Mouse (Mus musculus) liver, adult 2 months (tissue): ENCODE data around the gene Sh3bp5l. TPM values are rescaled to one million over a fixed set of nuclear protein-coding genes. Genes with fewer than 3 reads are reported as not detected.

ENCODE experiments used
- DNase-seq: peaks from one replicate; pipeline ENCODE4 v3.0.0-alpha.2; 2011; ENCODE audit warnings: low read depth, low spot score; ENCODE audit errors: extremely low read depth
- H3K27ac ChIP-seq: fragments of 200-500 bp; replicated peaks from 2 replicates; pipeline ENCODE4 v1.5.1; 2012; ENCODE audit warnings: low read depth, mild to moderate bottlenecking, control low read depth, inconsistent platforms, low read length; ENCODE audit not compliant: insufficient read depth
- H3K27me3 ChIP-seq: fragments of 200-500 bp; 2 replicates; pipeline ENCODE4 v1.6.1; 2012; ENCODE audit warnings: mild to moderate bottlenecking, moderate library complexity, low read length, inconsistent platforms; ENCODE audit not compliant: control insufficient read depth, insufficient read depth
- H3K36me3 ChIP-seq: fragments of 200-500 bp; 2 replicates; pipeline ENCODE4 v1.6.1; 2012; ENCODE audit warnings: low read length, inconsistent platforms; ENCODE audit not compliant: control insufficient read depth, insufficient read depth
- H3K4me1 ChIP-seq: fragments of 200-500 bp; 2 replicates; pipeline ENCODE4 v1.6.1; 2011; ENCODE audit warnings: low read length; ENCODE audit not compliant: control insufficient read depth, insufficient read depth
- H3K4me3 ChIP-seq: fragments of 200-500 bp; 2 replicates; pipeline ENCODE4 v1.5.1; 2011; ENCODE audit warnings: low read depth, mild to moderate bottlenecking, control low read depth, low read length, moderate library complexity; ENCODE audit not compliant: insufficient read depth
- H3K79me2 ChIP-seq: fragments of 200-500 bp; 2 replicates; pipeline ENCODE4 v1.6.1; 2012; ENCODE audit warnings: inconsistent platforms, mild to moderate bottlenecking, low read length, moderate library complexity; ENCODE audit not compliant: control insufficient read depth, insufficient read depth
- H3K9ac ChIP-seq: fragments of 200-500 bp; 2 replicates; pipeline ENCODE4 v1.6.1; 2012; ENCODE audit warnings: low read depth, mild to moderate bottlenecking, control low read depth, inconsistent platforms, low read length
- CTCF ChIP-seq: fragments of 200-500 bp; IDR thresholded peaks from 2 replicates; pipeline ENCODE4 v1.5.1; 2011; ENCODE audit warnings: low read depth, low read length, control low read depth
- POLR2A ChIP-seq: fragments of 200-500 bp; IDR thresholded peaks from 2 replicates; pipeline ENCODE4 v1.6.1; 2011; ENCODE audit warnings: low read length, control low read depth; ENCODE audit not compliant: insufficient read depth; ENCODE audit errors: extremely low read depth
- WGBS: fragments of 180-500 bp; shearing (Covaris S2); methylation state at CpG from one replicate; pipeline ENCODE4 v1.1.7; 2018; 5-methylcytosine and 5-hydroxymethylcytosine counted together
- polyA plus RNA-seq: library from polyadenylated mRNA; depleted of rRNA; stranded (reverse); fragments of >200 nt; gene quantifications from 2 replicates; pipeline ENCODE4 v1.2.3, GENCODE M21; 2012
- total RNA-seq: library from RNA; depleted of rRNA; stranded (reverse); fragments of >200 nt; gene quantifications from 2 replicates; pipeline ENCODE4 v1.2.3, GENCODE M21; 2014

The Sh3bp5l gene
- total and polyA plus RNA-seq, 2 experiments: 8.9 to 19.6 TPM

DNA sequence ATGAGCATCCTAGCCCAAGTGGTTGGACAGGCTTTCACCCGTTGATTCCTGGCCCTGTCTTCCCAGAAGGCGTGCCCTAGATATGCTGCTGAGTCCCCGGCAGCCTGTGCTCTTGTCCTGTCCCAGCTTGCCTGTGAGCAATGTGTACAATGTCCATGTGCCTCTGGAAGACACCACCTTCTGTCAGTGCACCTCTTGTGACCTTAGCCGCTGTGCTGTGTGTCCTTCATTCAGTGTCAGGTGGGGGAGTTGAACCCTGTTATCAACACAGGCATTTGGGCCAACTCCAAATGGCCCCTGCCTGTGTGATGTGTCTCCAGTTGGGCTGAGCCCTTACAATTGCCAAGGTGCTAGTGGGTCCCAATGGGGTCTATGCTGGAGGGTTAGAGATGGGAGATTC is 16.2 kb downstream of the Sh3bp5l start:
- Histone ChIP-seq H3K4me1 (no peaks in the 10 kb centered on the region), H3K4me3 (no peak overlapping the region), H3K27me3 (no peaks in the 10 kb centered on the region), H3K36me3 (peaks cover 11% of the 10 kb centered on the region; the same call in 1 of the 2 replicates), H3K9ac (no peak overlapping the region), H3K79me2 (no peaks in the 10 kb centered on the region), H3K27ac (no peak overlapping the region)
- TF ChIP-seq CTCF (no peak), POLR2A (no peak)
- 73% methylated on average over 4 of the region's 4 CpGs for WGBS
- DNase-seq: no peak

DNA sequence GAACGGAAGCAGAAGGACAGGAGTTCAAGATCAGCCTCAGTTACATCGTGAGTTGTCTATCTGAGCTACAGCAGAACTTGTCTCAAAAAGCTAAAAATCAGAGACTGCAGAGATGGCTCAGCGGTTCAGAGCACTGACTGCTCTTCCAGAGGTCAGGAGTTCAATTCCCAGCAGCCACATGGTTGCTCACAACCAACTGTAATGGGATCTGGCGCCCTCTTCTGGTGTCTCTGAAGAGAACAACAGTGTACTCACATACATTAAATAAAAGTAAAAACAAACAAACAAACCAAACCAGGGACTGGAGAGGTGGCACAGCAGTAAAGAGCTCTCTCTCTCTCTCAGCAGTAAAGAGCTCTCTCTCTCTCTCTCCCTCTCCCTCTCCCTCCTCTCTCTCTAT is 20.1 kb downstream of the Sh3bp5l start:
- H3K4me3 ChIP-seq: no peak overlapping the region
- TF ChIP-seq CTCF (0 out of 2 replicates have a peak, but pooled peaks have one; percentile 10), POLR2A (no peak)
- H3K36me3 ChIP-seq: 0 out of 2 replicates have a peak, but pooled peaks cover 5% of the 10 kb centered on the region
- no peak overlapping the region for H3K27ac ChIP-seq
- H3K9ac ChIP-seq: no peak overlapping the region
- no peaks in the 10 kb centered on the region for H3K27me3 ChIP-seq
- WGBS: 82% methylated on average over 4 of the region's 4 CpGs
- H3K4me1 ChIP-seq: no peaks in the 10 kb centered on the region
- DNase-seq: no peak
- H3K79me2 ChIP-seq: no peaks in the 10 kb centered on the region

DNA sequence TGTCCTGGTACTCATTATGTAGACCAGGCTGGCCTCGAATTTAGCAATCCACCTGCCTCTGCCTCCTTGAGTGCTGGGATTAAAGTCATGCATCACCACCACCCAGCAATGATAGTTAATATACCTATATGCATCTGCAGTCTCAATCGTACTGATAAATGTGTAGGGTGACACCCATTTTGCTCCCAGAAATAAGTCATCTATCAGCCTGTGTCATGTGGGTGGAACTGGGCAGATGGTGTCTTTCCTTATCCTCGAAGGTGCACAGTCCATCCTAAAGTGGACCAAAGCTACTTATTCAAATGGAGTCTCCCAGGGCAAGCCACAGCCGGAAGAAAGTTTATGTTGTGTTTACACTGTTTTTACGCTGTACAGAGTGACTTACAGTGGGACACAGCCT is 20.7 kb downstream of the Sh3bp5l start:
- H3K9ac ChIP-seq: no peak overlapping the region
- H3K4me1 ChIP-seq: no peaks in the 10 kb centered on the region
- WGBS: 78% methylated on average over 5 of the region's 5 CpGs
- H3K27me3 ChIP-seq: no peaks in the 10 kb centered on the region
- no peak overlapping the region for H3K27ac ChIP-seq
- DNase-seq: no peak
- no peak overlapping the region for H3K4me3 ChIP-seq
- no peak for TF ChIP-seq POLR2A
- no peak for TF ChIP-seq CTCF
- 0 out of 2 replicates have a peak, but pooled peaks cover 3% of the 10 kb centered on the region for H3K36me3 ChIP-seq
- H3K79me2 ChIP-seq: no peaks in the 10 kb centered on the region

DNA sequence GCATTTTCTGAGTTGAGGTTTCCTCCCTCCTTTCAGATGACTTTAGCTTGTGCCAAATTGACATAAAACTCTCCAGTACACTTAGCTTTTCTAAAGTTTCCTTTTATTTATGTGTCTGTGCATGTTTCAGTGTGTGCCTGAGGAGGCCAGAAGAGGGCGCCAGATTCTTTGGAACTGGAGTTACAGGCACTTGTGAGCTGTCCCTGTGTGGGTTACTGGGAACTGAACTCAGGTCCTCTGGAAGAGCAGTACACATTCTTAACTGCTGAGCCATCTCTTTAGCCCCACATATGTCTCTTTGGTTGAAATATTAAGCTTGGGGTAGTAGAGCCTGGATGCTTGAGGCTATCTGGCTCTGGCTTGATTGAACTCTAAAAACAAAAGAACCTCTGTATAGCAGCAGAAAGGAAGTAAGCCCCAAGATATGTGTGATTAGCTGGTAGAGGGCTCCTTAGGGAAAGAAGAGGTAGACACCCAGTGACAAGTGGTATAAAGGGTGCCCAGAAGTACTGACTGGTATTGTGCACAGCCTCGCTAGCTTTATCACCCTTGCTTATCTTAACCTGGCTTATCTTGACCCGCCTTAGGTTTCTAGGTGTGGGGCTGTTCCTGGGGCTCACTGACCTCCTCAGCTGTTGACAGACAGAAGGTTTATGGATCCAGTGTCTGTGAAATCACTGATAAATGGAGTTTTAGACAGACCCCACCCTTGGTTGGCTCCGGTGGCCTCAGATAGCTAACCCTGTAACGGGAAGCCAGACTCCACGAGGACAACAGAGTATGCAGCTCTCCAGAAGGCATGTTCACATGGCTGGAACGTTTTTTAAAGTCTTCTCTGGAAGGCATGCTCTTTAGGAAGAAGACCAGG is 22.4 kb downstream of the Sh3bp5l start:
- Histone ChIP-seq H3K36me3 (no peaks in the 10 kb centered on the region), H3K27ac (no peak overlapping the region), H3K9ac (no peak overlapping the region), H3K79me2 (no peaks in the 10 kb centered on the region), H3K4me3 (no peak overlapping the region), H3K4me1 (no peaks in the 10 kb centered on the region), H3K27me3 (no peaks in the 10 kb centered on the region)
- no peak for TF ChIP-seq POLR2A
- peak; percentile 11; the same call in 1 of the 2 replicates for TF ChIP-seq CTCF
- 41% methylated on average over 7 of the region's 7 CpGs for WGBS
- DNase-seq: no peak

DNA sequence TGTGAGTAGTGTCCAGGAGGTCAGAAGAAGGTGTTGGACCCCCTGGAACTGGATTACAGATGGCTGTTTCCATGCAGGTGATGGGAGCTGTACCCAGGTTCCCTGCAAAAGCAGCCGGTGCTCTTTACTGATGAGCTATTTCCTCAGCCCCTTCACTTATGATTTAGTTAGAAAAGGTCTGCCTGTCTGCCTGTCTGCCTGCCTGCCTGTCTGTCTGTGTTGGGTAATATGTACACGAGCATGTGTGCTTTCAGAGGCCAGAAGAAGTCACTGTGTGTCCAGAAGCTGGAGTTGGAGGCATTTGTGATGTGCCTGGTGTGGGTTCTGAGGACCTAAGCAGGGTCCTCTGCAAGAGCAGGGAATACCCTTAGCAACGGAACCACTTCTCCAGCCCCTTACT is 23.2 kb downstream of the Sh3bp5l start:
- no peaks in the 10 kb centered on the region for H3K79me2 ChIP-seq
- no peak overlapping the region for H3K4me3 ChIP-seq
- no peak for DNase-seq
- H3K27me3 ChIP-seq: no peaks in the 10 kb centered on the region
- TF ChIP-seq POLR2A: no peak
- no peak for TF ChIP-seq CTCF
- H3K36me3 ChIP-seq: no peaks in the 10 kb centered on the region
- no peak overlapping the region for H3K9ac ChIP-seq
- 64% methylated on average over 3 of the region's 3 CpGs for WGBS
- no peaks in the 10 kb centered on the region for H3K4me1 ChIP-seq
- no peak overlapping the region for H3K27ac ChIP-seq

DNA sequence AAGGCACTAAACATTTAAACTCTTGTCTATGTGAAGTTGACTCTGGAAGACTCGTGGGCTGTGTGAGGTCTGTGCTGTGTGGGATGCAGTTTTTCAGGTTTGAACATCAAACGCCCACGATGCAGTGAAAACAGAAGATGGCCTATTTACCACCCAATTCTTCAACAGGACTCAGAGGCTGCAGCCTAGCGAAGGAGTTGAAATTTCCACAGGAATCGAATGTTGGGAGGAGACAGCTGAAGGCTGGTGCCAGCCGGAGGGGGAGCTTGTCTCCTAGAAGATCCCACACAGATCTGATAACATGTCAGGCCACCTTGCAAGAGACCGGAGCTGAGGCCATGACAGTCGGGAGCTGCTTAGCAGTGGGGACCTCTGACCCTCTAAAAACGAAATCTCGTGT is 24.0 kb downstream of the Sh3bp5l start:
- WGBS: 62% methylated on average over 10 of the region's 10 CpGs
- no peaks in the 10 kb centered on the region for H3K4me1 ChIP-seq

More for the DNA sequence above, 24.0 kb downstream of the Sh3bp5l start:
- Histone ChIP-seq H3K27ac (no peak overlapping the region), H3K4me3 (no peak overlapping the region), H3K9ac (no peak overlapping the region), H3K79me2 (no peaks in the 10 kb centered on the region), H3K27me3 (no peaks in the 10 kb centered on the region), H3K36me3 (no peaks in the 10 kb centered on the region)
- no peak for DNase-seq
- TF ChIP-seq POLR2A (no peak), CTCF (no peak)
